Mouse (Mus musculus) spleen, adult 18-20 months (tissue): ENCODE measurements around the gene Acoxl.

ENCODE experiments used
- DNase-seq, 2 experiments: peaks; one replicate each; pipeline ENCODE4 v3.0.0; 2022; ENCODE audit warnings: mixed read lengths in 2 of 2

Acoxl gene

GRCm38 (mm10) chr2:128152845-128153550 is 314.3 kb downstream of the Acoxl start:
- peak; percentile 41 to 64 for DNase-seq

DNA sequence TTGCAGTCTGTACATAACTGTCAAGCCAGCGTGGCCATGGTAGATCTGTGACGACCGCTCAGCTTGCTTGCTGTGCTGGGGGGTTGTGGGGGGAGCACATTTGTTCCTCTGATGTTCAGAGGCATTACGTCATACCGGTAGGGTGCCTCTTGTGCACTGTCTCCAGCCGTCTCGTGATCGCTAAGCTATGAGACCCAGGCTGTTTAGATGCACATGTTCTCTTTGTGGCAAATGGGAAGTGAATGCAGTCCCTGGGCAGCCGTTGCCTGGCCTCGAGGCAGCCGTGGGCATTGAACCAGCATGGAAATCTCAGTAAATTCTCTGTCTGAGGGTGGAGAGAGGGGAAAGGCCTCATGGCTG is 314.9 kb downstream of the Acoxl start:
- DNase-seq = no peak

DNA sequence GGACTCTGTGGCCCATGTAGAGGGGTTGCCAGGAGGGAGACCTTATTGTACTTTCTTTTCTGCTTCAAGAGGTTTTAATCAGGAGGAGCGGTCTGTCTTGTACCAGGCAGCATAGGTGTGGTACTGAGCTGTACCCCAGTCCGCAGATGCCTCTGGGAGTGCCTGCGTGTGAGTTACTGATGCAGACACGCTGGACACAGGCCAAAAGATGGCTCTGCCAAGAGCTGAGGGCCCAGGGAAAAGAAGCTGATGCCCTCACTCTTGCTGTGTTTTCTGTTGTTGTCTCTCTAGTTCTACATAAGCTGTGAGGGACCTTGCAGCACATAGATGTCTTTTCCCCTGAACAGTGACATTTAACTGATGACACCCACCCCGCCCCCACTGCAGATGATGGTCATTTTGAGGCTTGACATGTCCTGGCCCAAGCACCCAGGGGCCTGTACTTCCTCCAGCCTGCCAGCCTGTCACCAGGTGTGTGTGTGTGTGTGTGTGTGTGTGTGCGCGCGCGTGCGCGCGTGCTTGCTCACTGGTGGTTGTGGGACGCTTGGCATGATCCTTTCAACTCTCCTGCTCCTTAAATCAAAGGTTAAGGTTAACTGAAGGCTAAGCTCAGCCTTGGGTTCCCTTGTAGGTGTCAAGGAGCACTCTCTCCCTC is 316.9 kb downstream of the Acoxl start:
- no peak for DNase-seq

DNA sequence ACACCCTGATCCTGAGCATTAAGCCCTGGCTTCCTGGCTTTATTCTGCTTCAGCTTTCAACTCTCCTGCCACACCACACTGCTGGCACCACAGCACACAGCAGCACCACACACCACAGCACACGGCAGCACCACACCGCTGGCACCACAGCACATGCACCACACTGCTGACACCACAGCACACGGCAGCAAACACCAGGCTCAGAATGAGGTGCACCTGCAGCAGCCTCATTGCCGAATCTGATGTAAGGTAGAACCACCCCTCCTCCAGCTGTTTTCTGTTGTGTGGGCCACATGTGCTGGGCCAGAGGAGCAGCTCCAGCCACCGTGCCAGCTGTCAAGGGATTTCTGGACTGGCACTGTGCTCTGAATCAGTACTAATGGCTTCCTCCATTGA is 317.4 kb downstream of the Acoxl start:
- DNase-seq = no peak

DNA sequence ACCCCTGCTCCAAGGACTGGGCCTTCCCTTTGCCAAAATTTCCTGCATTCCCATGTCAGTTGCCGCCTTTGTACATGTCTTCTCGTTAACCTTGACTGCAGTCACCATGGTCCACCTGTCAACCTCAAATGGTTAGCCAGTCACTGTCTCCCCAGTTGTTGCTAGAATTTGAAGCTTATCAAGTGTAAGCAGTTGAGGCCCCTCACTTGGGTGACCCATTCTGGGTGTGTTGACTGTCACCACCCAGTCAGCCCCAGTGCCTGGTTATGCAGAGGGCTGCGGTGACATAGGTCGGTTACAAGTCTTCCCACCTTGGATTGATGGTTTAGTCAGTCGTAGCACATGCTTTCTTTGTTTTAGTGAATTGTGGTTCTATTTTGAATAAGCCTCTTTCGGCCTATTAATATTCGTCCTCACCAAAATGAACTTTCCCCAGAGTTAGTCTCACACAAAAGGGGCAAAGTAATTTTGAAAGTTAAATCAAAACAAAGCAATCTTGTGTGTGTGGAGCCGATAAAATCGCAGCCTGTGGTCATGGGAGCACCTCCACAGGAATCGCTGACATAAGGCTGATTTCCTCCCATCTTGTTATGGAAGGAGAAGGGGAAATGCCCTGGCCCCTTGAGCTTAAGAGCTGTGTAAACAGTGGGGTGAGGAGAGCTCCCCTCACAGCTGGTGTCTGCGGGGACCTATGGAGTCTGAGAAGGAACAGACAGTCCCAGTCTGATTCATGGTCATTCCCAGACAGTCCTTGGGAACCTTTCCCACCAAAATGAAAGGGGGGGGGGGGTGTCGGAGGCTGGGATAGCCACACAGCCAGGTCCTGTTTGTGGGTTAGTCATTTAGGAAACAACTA is 318.1 kb downstream of the Acoxl start:
- DNase-seq = no peak

- no peak for DNase-seq
Observed at GRCm38 (mm10) chr2:128158734-128159410, 320.2 kb downstream of the Acoxl start.

DNA sequence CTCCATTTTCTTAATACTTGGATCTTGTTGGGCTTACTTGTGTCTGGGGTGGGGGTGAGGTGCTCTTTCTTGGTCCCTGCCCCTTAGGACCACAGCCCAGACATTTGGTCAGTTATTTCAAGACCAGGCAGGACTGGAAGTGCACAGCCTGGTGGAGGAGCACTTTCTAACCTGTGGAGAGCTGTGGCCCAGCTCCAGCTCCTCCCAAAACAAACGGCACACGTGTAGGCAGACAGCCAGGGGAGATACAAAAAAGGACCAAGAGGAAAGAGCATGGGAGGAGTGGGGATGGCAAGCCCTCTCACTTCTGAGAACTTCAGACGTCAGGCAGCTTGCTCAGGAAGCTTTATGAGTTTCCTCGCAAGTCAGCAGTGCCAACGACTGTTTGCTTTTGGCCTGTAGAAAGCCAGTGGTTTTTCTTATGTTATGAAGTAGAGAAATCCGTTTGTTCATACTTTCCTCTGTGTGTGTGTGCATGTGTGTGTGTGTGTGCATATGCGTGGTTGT is 321.0 kb downstream of the Acoxl start:
- no peak for DNase-seq

- DNase-seq = no peak
Observed at GRCm38 (mm10) chr2:128163177-128163576, 324.5 kb downstream of the Acoxl start.

DNA sequence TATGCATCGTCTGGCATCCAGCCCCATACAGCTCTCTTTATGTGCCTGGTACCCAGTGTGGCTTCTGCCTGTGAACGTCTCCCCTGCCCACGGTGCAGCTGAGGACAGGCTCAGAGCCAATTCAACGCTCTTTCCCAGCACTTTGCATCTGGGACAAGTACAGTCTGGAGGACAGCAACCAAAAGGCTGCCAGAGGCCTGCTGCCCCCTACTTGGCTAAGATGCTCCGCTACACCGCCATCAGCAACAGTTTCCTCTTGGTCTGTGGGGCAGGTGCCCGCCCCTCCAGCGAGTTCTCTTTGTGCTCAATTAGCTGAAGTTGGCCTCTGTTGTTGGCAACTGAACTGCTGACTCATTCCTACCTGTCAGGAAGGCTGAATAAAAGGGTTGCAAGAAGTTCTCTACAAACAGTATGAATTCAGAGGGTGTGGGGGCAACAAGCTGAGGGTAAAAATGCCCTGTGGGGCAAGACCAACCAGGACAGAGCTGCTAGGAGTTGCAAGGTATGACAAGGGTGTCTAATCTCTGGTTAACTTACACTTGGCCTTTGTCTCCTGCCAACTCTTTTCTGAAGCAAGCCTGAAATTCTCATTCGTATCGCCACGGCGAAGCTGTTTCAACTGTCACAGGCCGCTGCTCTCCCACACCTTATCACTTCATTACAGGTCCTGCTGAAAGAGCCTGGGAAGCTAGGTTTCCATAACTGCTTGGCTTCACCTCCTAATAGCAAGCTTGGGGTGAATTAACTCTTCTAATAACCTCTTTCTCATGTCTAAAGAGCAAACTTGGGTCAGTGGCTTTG is 328.1 kb downstream of the Acoxl start:
- DNase-seq = no peak

- DNase-seq = no peak
Observed at GRCm38 (mm10) chr2:128167930-128168329, 329.3 kb downstream of the Acoxl start.

- no peak for DNase-seq
Observed at GRCm38 (mm10) chr2:128169486-128169885, 330.8 kb downstream of the Acoxl start.

DNA sequence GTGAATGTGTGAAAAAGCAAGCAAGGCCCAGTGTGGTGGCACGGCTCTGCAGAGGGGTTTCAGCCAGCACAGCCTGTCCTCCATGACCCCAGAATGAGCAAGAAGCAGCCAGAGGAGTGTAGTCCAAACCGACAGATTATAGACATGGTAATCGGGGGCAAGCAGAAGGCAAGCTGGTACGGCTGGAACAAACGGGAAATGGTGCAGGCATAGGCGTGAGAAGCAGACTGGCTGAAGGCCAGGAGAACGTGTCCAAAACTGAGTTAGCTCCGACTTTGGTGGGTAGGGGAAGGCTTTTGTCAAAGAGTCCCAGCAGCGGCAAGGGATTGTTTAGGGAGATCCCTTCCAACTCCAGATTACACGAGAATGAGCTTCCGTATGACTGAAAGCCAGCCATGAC is 331.3 kb downstream of the Acoxl start:
- DNase-seq = no peak

DNA sequence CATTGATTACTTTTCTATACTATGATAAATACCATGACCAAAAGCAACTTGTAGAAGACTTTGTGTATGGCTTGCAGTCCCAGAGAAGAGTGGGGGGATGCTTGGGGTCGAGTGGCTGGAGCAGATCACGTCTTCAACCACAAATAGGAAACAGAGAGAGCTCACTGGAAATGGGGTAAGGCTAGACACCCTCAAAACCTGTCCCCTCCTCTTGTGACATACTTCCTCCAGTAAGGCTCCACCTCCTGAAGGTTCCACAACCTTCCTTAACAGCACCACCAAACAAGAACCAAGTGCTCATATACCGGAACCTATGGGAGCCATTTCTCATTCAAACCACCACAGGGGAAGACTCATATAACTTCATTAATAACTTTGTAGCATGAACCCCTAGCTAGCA is 331.9 kb downstream of the Acoxl start:
- no peak for DNase-seq

DNA sequence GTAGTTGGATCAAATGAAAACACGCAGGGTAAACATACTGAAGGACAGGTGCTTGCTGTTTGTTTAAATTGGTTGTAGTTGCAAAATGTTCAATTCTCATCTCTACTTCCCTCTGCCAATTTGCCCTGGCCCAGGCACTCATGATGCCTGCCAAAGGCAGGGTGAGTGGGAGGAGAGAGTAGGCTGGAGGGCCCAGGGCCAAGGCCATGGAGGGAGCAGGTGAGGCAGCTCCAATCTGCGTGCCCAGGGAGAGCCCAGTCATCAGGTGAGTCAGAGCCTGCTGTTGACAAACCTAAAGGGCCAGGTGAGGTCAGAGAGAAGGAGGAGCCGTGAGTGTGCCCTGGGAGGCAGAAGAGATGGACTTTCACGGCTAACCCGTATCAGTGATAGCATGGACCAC is 333.6 kb downstream of the Acoxl start:
- DNase-seq = no peak
